Mouse (Mus musculus): ENCODE measurements around the gene Armcx1. TPM values are rescaled to one million over a fixed set of nuclear protein-coding genes. Genes with fewer than 3 reads are reported as not detected.
"Not testable (repeated sequence)": the region's sequence is repeated elsewhere in the genome, so short reads cannot be mapped to it uniquely, and the experiment has no call there.

Gene Armcx1
- polyA plus RNA-seq, 1 experiment, result 66.0 TPM

GRCm38 (mm10) chrX:134729778-134730177 lies 12.0 kb downstream of the Armcx1 start:
- TF ChIP-seq CTCF (IDR thresholded peaks at IDR 0.05; ENCODE audit: borderline replicate concordance, extremely low read depth, insufficient read depth, insufficient read length), result peak; percentile 29; the same call in 1 of the 2 replicates
- TF ChIP-seq POLR2A (IDR thresholded peaks at IDR 0.05; ENCODE audit: borderline replicate concordance, extremely low read depth, insufficient read depth, insufficient read length, poor library complexity, severe bottlenecking), result no peak
- DNase-seq (ENCODE audit: low read depth), result peak; percentile 59

- TF ChIP-seq CTCF (IDR thresholded peaks at IDR 0.05; ENCODE audit: borderline replicate concordance, extremely low read depth, insufficient read depth, insufficient read length), result no peak
- TF ChIP-seq POLR2A (IDR thresholded peaks at IDR 0.05; ENCODE audit: borderline replicate concordance, extremely low read depth, insufficient read depth, insufficient read length, poor library complexity, severe bottlenecking), result no peak
- DNase-seq (ENCODE audit: low read depth), result no peak
Measured at GRCm38 (mm10) chrX:134737796-134738195, 20.0 kb downstream of the Armcx1 start.

- DNase-seq (ENCODE audit: low read depth), result no peak
Measured at GRCm38 (mm10) chrX:134739160-134739559, 21.4 kb downstream of the Armcx1 start.

GRCm38 (mm10) chrX:134741862-134742261 lies 24.1 kb downstream of the Armcx1 start:
- TF ChIP-seq CTCF (IDR thresholded peaks at IDR 0.05; ENCODE audit: borderline replicate concordance, extremely low read depth, insufficient read depth, insufficient read length), result no peak
- no peak for TF ChIP-seq POLR2A (IDR thresholded peaks at IDR 0.05; ENCODE audit: borderline replicate concordance, extremely low read depth, insufficient read depth, insufficient read length, poor library complexity, severe bottlenecking)
- DNase-seq (ENCODE audit: low read depth), result no peak

More at GRCm38 (mm10) chrX:134739160-134739559, 21.4 kb downstream of the Armcx1 start:
- TF ChIP-seq CTCF (IDR thresholded peaks at IDR 0.05; ENCODE audit: borderline replicate concordance, extremely low read depth, insufficient read depth, insufficient read length) (no peak), POLR2A (IDR thresholded peaks at IDR 0.05; ENCODE audit: borderline replicate concordance, extremely low read depth, insufficient read depth, insufficient read length, poor library complexity, severe bottlenecking) (no peak)

- peak; percentile 73 for DNase-seq (ENCODE audit: low read depth)
- TF ChIP-seq CTCF (IDR thresholded peaks at IDR 0.05; ENCODE audit: borderline replicate concordance, extremely low read depth, insufficient read depth, insufficient read length) (peak; percentile 65), POLR2A (IDR thresholded peaks at IDR 0.05; ENCODE audit: borderline replicate concordance, extremely low read depth, insufficient read depth, insufficient read length, poor library complexity, severe bottlenecking) (no peak)
Measured at GRCm38 (mm10) chrX:134746459-134746858, 28.7 kb downstream of the Armcx1 start.

- DNase-seq (ENCODE audit: low read depth), result peak; percentile 96
- peak; percentile 6; the same call in 1 of the 2 replicates for TF ChIP-seq POLR2A (IDR thresholded peaks at IDR 0.05; ENCODE audit: borderline replicate concordance, extremely low read depth, insufficient read depth, insufficient read length, poor library complexity, severe bottlenecking)
- no peak for TF ChIP-seq CTCF (IDR thresholded peaks at IDR 0.05; ENCODE audit: borderline replicate concordance, extremely low read depth, insufficient read depth, insufficient read length)
Measured at GRCm38 (mm10) chrX:134750764-134751592, 33.2 kb downstream of the Armcx1 start, which contains the start of gene Armcx6. TSS of gene Armcx6 (minus strand) at chrX:134751417.

- TF ChIP-seq POLR2A (IDR thresholded peaks at IDR 0.05; ENCODE audit: borderline replicate concordance, extremely low read depth, insufficient read depth, insufficient read length, poor library complexity, severe bottlenecking) (no peak), CTCF (IDR thresholded peaks at IDR 0.05; ENCODE audit: borderline replicate concordance, extremely low read depth, insufficient read depth, insufficient read length) (no peak)
- DNase-seq (ENCODE audit: low read depth), result no peak
Measured at GRCm38 (mm10) chrX:134751910-134752309, 34.1 kb downstream of the Armcx1 start.

- no peak for DNase-seq (ENCODE audit: low read depth)
- TF ChIP-seq POLR2A (IDR thresholded peaks at IDR 0.05; ENCODE audit: borderline replicate concordance, extremely low read depth, insufficient read depth, insufficient read length, poor library complexity, severe bottlenecking), result no peak
- TF ChIP-seq CTCF (IDR thresholded peaks at IDR 0.05; ENCODE audit: borderline replicate concordance, extremely low read depth, insufficient read depth, insufficient read length), result no peak
Measured at GRCm38 (mm10) chrX:134752584-134752983, 34.8 kb downstream of the Armcx1 start.

GRCm38 (mm10) chrX:134756434-134757292 lies 38.9 kb downstream of the Armcx1 start, which contains the start of gene Armcx3:
TSS of gene Armcx3 (plus strand) at chrX:134756595.
- DNase-seq (ENCODE audit: low read depth), result peak; percentile 92
- TF ChIP-seq CTCF (IDR thresholded peaks at IDR 0.05; ENCODE audit: borderline replicate concordance, extremely low read depth, insufficient read depth, insufficient read length) (no peak), POLR2A (IDR thresholded peaks at IDR 0.05; ENCODE audit: borderline replicate concordance, extremely low read depth, insufficient read depth, insufficient read length, poor library complexity, severe bottlenecking) (no peak)

GRCm38 (mm10) chrX:134757293-134757995 lies 39.7 kb downstream of the Armcx1 start:
- DNase-seq (ENCODE audit: low read depth), result peak; percentile 15
- TF ChIP-seq POLR2A (IDR thresholded peaks at IDR 0.05; ENCODE audit: borderline replicate concordance, extremely low read depth, insufficient read depth, insufficient read length, poor library complexity, severe bottlenecking) (no peak), CTCF (IDR thresholded peaks at IDR 0.05; ENCODE audit: borderline replicate concordance, extremely low read depth, insufficient read depth, insufficient read length) (no peak)

GRCm38 (mm10) chrX:134763428-134764198 lies 45.9 kb downstream of the Armcx1 start:
- not testable (repeated sequence) for DNase-seq (ENCODE audit: low read depth)

All from brain, embryonic 14.5 days (tissue).